Mouse (Mus musculus) limb, embryonic 10.5 days (tissue): ENCODE data around the gene Smok3c. TPM values are rescaled to one million over a fixed set of nuclear protein-coding genes. Genes with fewer than 3 reads are reported as not detected.
"Not testable (repeated sequence)": the region's sequence is repeated elsewhere in the genome, so short reads cannot be mapped to it uniquely, and the experiment has no call there.

Experiments
- DNase-seq: peaks from one replicate; pipeline ENCODE4 v3.0.0-alpha.2; 2017; ENCODE audit warnings: low spot score
- H3K27ac ChIP-seq: fragments of 300-500 bp; sonication (generic); 2 replicates; pipeline ENCODE4 v1.5.1; 2016; ENCODE audit warnings: mild to moderate bottlenecking
- H3K27me3 ChIP-seq: fragments of 300-500 bp; sonication (generic); 2 replicates; pipeline ENCODE4 v1.6.1; 2016; ENCODE audit warnings: low read depth, mild to moderate bottlenecking; ENCODE audit not compliant: poor library complexity, severe bottlenecking
- H3K36me3 ChIP-seq: fragments of 300-500 bp; sonication (generic); 2 replicates; pipeline ENCODE4 v1.6.1; 2016; ENCODE audit warnings: mild to moderate bottlenecking, moderate library complexity
- H3K4me1 ChIP-seq: fragments of 300-500 bp; sonication (generic); 2 replicates; pipeline ENCODE4 v1.6.1; 2016
- H3K4me3 ChIP-seq: fragments of 300-500 bp; sonication (generic); 2 replicates; pipeline ENCODE4 v1.5.1; 2016; ENCODE audit warnings: mild to moderate bottlenecking, moderate library complexity
- H3K9me3 ChIP-seq: fragments of 300-500 bp; sonication (generic); replicated peaks from 2 replicates; pipeline ENCODE4 v1.6.1; 2016; ENCODE audit warnings: mild to moderate bottlenecking
- WGBS: fragments of 180-500 bp; shearing (Covaris S2); methylation state at CpG from one replicate; pipeline ENCODE4 v1.1.7; 2016; 5-methylcytosine and 5-hydroxymethylcytosine counted together
- polyA plus RNA-seq: library from polyadenylated mRNA; unstranded; fragments of >200 nt; fragmentation: Nextera tagmentation; extraction: Ambion mirVana; gene quantifications from 2 replicates; pipeline ENCODE4 v1.2.1, GENCODE M21; 2016

The Smok3c gene
- polyA plus RNA-seq, 1 experiment from 2014 or later, result not detected

GRCm38 (mm10) chr5:138084507-138084906 is 31.5 kb downstream of the Smok3c start:
- 33% methylated on average over 2 of the region's 2 CpGs for WGBS
- no peaks in the 10 kb centered on the region for H3K9me3 ChIP-seq
- H3K4me1 ChIP-seq, result peaks cover 12% of the 10 kb centered on the region
- H3K36me3 ChIP-seq, result peaks cover 26% of the 10 kb centered on the region
- peak; percentile 35 for DNase-seq
- H3K27ac ChIP-seq, result peak overlapping the region; percentile 97
- no peaks in the 10 kb centered on the region for H3K27me3 ChIP-seq
- H3K4me3 ChIP-seq, result peak overlapping the region; percentile 87

DNA sequence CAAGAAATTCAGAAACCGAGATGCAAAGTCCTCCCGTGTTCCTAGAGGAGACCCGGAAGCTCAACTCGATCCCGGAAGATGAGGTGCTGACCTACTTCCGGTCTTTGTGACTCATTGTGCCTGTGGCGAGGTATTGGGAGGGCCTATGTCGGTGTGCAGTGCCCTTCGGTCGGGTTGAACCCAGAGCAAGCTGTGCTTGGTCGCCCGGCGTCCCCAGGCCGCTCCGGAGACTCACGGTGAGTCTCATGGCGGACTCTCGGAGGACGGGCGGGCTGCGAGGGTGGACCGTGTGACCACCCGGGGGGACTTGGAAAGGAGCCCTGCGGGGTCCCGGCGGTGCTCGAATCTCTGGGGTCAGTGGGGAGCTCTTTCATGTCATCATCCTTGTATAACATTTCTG is 32.0 kb downstream of the Smok3c start, which contains the start of gene Zkscan1:
Gene Zkscan1, plus strand, starts transcription at position 89 of the 400 bp plus-strand sequence.
- under 1% methylated on average over 27 of the region's 27 CpGs for WGBS
- peak; percentile 87 for DNase-seq
- H3K4me1 ChIP-seq, result peaks cover 12% of the 10 kb centered on the region
- no peaks in the 10 kb centered on the region for H3K27me3 ChIP-seq
- H3K36me3 ChIP-seq, result peaks cover 28% of the 10 kb centered on the region
- peak within 1 kb of the TSS; percentile 97 for H3K27ac ChIP-seq
- H3K9me3 ChIP-seq, result no peaks in the 10 kb centered on the region
- peak within 1 kb of the TSS; percentile 87 for H3K4me3 ChIP-seq

GRCm38 (mm10) chr5:138085421-138085911 is 32.5 kb downstream of the Smok3c start:
- WGBS, result under 1% methylated on average over 18 of the region's 18 CpGs
- H3K4me1 ChIP-seq, result peaks cover 12% of the 10 kb centered on the region
- peak overlapping the region; percentile 97 for H3K27ac ChIP-seq
- H3K9me3 ChIP-seq, result no peaks in the 10 kb centered on the region
- H3K4me3 ChIP-seq, result peak overlapping the region; percentile 87
- peaks cover 29% of the 10 kb centered on the region for H3K36me3 ChIP-seq
- H3K27me3 ChIP-seq, result no peaks in the 10 kb centered on the region
- DNase-seq, result no peak

DNA sequence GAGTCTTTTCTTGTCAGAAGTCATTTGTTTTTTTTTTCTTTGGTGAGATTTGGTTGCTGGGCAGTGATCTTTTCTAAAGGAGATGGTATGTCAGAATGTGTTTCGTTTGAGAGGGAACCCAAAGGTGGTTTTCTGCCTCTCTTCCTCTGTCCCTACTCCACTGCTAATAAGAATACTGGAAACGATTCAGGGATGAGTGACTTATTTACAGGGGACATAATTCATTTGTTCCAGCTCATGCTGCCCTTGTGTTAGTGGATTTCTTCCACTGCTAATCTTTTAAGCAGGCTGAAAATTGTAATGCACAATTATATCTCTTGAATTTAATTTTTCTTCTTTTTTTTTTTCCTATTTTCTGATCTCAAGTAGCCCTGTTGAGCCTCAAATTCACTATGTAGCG is 33.8 kb downstream of the Smok3c start:
- no peak for DNase-seq

DNA sequence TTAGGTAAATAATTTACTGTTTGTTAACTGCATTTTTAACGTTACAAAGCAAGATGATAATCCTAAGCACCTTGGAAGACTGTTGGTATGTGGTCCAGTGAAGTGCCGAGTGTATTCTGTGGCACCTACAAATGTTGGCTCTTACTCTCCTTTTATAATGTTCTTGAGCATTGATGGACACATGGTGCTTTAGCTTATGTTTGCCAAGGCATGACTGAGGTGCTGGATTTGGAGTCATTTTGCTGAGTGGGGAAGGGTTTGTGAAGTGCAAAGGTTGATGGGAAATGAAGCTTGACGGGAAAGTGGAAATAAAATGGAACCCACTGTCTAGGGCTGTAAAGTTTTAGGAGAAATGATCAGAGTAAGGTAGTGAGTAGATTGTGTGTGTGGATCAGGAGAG is 35.4 kb downstream of the Smok3c start:
- Histone ChIP-seq H3K27ac (no peak overlapping the region), H3K4me1 (peaks cover 12% of the 10 kb centered on the region), H3K27me3 (no peaks in the 10 kb centered on the region), H3K36me3 (peaks cover 47% of the 10 kb centered on the region), H3K9me3 (no peaks in the 10 kb centered on the region), H3K4me3 (no peak overlapping the region)
- WGBS, result 94% methylated on average over 3 of the region's 3 CpGs
- DNase-seq, result no peak

More for the DNA sequence above, 33.8 kb downstream of the Smok3c start:
- Histone ChIP-seq H3K36me3 (peaks cover 34% of the 10 kb centered on the region), H3K4me1 (peaks cover 12% of the 10 kb centered on the region), H3K27me3 (no peaks in the 10 kb centered on the region), H3K27ac (no peak overlapping the region), H3K4me3 (no peak overlapping the region), H3K9me3 (no peaks in the 10 kb centered on the region)
- 92% methylated on average over 3 of the region's 3 CpGs for WGBS

DNA sequence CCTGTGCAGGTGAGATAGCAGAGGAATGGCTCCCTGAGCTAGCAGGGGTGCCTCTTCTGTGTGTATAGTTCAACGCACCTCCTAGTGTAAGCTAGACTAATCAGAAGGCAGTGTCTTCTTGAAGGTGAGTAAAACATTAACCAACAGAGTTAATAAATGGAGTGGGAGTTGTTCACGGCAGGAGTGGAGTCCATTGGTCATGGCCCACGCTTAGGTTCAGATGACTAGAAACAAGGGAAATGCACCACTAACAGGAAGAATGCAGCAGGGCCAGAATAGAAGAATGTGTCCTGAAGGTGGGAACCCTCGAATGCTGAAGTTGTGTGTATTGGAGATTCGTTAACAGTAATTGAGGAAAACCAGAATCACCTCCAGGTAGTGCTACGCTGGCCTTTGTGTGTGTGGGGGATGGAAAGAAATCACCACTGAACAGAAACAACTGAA is 36.1 kb downstream of the Smok3c start:
- H3K36me3 ChIP-seq, result peaks cover 54% of the 10 kb centered on the region
- H3K27ac ChIP-seq, result no peak overlapping the region
- no peak for DNase-seq
- H3K4me1 ChIP-seq, result peaks cover 12% of the 10 kb centered on the region
- H3K27me3 ChIP-seq, result no peaks in the 10 kb centered on the region
- no peak overlapping the region for H3K4me3 ChIP-seq
- H3K9me3 ChIP-seq, result no peaks in the 10 kb centered on the region
- 90% methylated on average over 6 of the region's 6 CpGs for WGBS

- WGBS, result 90% methylated on average over 3 of the region's 3 CpGs
- H3K4me1 ChIP-seq, result peaks cover 9% of the 10 kb centered on the region
- H3K27me3 ChIP-seq, result no peaks in the 10 kb centered on the region
- H3K27ac ChIP-seq, result no peak overlapping the region
- peaks cover 66% of the 10 kb centered on the region for H3K36me3 ChIP-seq
- H3K4me3 ChIP-seq, result no peak overlapping the region
- no peak for DNase-seq
- no peaks in the 10 kb centered on the region for H3K9me3 ChIP-seq
These were observed 37.3 kb downstream of the Smok3c start for GRCm38 (mm10) chr5:138090271-138090670.

DNA sequence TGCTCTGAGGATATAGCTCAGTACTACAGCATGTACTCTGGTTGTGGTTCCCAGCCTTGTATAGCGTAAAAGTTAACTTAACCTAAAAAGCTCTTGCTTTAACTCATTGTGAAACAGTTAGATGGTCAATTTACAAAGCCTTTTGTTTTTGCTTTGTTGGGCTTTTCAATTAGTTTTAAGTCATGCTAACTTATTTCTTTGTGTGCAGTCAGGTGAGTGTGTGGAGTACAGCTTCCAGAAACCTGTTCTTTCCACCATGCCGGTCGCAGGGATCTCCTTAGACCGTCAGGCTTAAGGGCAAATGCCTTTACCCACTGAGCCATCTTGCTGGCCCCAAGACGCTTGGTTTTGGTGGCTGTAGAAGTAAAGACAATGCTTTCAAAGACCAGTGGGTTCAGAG is 37.7 kb downstream of the Smok3c start:
- no peak for DNase-seq
- peaks cover 9% of the 10 kb centered on the region for H3K4me1 ChIP-seq
- H3K27me3 ChIP-seq, result no peaks in the 10 kb centered on the region
- no peak overlapping the region for H3K4me3 ChIP-seq
- H3K36me3 ChIP-seq, result peaks cover 70% of the 10 kb centered on the region
- no peak overlapping the region for H3K27ac ChIP-seq
- WGBS, result 95% methylated on average over 5 of the region's 5 CpGs
- no peaks in the 10 kb centered on the region for H3K9me3 ChIP-seq

DNA sequence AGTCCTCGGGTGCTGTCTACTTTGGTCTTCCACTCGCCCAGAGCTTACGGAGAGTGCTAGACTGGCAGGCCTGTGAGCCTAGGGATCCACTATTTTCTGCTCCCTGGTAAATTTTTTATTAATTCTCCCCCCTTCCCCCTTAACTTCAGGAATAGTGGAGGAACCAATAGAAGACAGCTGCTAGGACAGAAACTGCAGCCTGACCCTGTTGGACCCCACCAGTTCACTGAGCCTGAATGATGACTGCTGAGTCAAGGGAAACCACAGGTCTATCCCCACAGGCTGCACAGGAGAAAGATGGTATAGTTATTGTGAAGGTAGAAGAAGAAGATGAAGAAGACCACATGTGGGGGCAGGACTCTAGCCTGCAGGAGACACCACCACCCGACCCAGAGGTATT is 39.8 kb downstream of the Smok3c start:
- DNase-seq, result no peak
- Histone ChIP-seq H3K4me3 (no peak overlapping the region), H3K9me3 (no peaks in the 10 kb centered on the region), H3K27me3 (no peaks in the 10 kb centered on the region), H3K27ac (no peak overlapping the region), H3K4me1 (no peaks in the 10 kb centered on the region), H3K36me3 (peaks cover 83% of the 10 kb centered on the region)
- WGBS, result 93% methylated on average over 4 of the region's 4 CpGs

- Histone ChIP-seq H3K27me3 (no peaks in the 10 kb centered on the region), H3K9me3 (no peaks in the 10 kb centered on the region), H3K4me1 (no peaks in the 10 kb centered on the region), H3K36me3 (peaks cover 83% of the 10 kb centered on the region), H3K27ac (no peak overlapping the region), H3K4me3 (no peak overlapping the region)
- DNase-seq, result no peak
- WGBS, result 97% methylated on average over 6 of the region's 6 CpGs
These were observed 41.5 kb downstream of the Smok3c start for GRCm38 (mm10) chr5:138094474-138094873.

DNA sequence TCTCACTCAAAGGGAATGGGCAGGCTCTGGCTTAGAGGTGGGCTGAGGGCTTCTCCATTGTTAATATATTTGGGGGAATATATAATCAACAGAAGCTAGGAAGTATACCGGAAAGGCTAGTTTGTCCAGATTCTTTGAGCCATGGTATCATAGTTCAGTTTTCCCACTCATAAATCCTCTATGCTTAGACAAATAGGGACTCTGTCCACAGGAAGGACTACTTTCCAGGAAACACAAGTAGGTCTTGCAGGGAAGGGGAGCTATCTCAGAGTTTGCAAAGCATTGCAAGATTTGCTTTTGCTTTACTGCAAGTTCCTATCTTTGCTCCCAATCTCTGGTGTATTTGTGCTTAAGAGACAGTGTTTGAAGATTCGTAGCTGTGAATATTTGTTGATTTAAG is 52.0 kb downstream of the Smok3c start:
- no peak overlapping the region for H3K27ac ChIP-seq
- H3K27me3 ChIP-seq, result no peaks in the 10 kb centered on the region
- H3K36me3 ChIP-seq, result peaks cover 58% of the 10 kb centered on the region
- no peaks in the 10 kb centered on the region for H3K9me3 ChIP-seq
- no peak overlapping the region for H3K4me3 ChIP-seq
- 94% methylated on average over 2 of the region's 2 CpGs for WGBS
- H3K4me1 ChIP-seq, result no peaks in the 10 kb centered on the region
- no peak for DNase-seq

DNA sequence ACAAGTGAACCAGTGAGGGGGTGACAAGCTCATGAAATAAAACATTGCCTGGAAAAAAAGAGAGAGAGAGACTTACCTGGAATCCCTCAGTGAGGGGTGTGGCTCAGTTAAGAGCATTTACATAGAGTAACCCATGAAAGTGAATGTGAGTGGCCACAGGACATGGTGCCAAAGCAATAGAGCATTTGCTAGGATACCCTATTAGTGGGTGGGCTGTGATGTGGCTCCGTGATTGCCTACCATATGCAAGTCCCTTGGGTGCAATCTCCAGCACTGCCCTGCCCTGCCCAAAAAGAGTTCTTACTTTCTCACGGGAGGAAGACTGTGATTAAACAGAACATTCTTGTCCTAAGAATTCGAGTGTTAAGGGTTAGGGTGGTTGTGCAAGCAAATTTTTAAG is 54.1 kb downstream of the Smok3c start:
- peaks cover 36% of the 10 kb centered on the region for H3K36me3 ChIP-seq
- WGBS, result 63% methylated on average over 3 of the region's 3 CpGs
- no peak overlapping the region for H3K27ac ChIP-seq
- DNase-seq, result no peak
- no peaks in the 10 kb centered on the region for H3K4me1 ChIP-seq
- no peaks in the 10 kb centered on the region for H3K27me3 ChIP-seq
- no peaks in the 10 kb centered on the region for H3K9me3 ChIP-seq
- H3K4me3 ChIP-seq, result no peak overlapping the region

DNA sequence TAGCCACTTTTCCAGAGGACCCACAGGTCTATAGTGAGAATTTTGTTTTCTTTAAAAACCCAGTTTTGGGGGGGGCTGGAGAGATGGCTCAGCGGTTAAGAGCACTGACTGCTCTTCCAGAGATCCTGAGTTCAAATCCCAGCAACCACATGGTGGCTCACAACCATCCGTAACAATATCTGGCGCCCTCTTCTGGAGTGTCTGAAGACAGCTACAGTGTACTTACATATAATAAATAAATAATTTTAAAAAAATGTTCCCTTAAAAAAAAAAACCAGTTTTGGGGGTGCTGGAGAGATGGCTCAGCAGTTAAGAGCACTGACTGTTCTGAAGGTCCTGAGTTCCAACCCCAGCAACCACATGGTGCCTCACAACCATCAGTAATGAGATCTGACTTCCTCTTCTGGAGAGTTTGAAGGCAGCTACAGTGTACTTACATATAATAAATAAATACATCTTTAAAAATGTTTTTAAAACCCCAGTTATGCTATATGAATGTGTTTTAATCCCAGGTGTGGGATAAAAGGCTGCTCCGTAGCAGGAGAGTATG is 56.9 kb downstream of the Smok3c start:
- H3K4me1 ChIP-seq, H3K27ac ChIP-seq, H3K9me3 ChIP-seq, H3K27me3 ChIP-seq, DNase-seq, H3K36me3 ChIP-seq, H3K4me3 ChIP-seq: not testable (repeated sequence)
- 61% methylated on average over 4 of the region's 4 CpGs for WGBS
